Mouse (Mus musculus): Measurements from ENCODE around the gene Mrpl17. TPM values are rescaled to one million over a fixed set of nuclear protein-coding genes. Genes with fewer than 3 reads are reported as not detected.

Mrpl17 gene
- polyA plus RNA-seq, 1 experiment: 157 TPM

DNA sequence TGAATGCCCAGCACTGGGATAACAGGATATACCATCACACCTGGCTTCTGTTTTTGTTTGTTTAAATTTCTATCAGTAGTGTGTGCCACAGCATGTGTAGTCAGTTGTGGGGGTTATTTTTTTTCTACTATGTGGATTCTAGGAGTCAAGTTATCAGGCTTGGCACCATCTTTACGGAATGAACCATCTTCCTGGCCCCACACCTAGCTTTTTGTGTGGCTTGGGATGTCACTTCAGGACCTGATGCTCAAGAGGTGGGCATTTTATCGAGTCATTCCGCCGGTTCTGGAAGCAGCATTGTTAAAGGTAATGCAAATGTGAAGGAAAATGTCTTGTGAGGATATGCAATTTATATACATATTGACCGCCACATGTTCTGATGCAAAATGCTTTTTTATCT is 4.8 kb downstream of the Mrpl17 start:
- DNase-seq: no peak

DNA sequence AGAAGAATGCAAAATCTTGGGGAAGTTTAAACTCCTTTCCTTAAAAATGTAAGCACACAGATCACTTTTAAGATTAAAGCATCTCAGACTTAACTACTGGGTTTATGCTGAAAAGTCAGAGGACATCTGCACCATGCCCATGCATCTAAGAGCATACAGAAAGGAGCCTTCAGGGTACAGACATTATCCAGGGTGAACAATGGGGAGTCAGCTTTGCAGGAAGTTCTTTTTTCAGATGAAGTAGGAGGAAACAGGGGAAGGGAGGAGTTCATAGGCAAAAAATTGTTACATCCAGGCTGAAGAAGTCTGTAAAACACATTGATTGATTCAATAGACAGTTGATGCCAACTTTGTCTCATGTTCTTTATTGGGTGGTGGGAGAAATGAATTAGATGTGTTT is 7.5 kb downstream of the Mrpl17 start:
- no peak for DNase-seq
- Histone ChIP-seq H3K4me3 (ENCODE audit: control insufficient read depth, insufficient read depth, low read length) (no peak overlapping the region), H3K27me3 (ENCODE audit: control insufficient read depth, insufficient read depth, low read length) (no peaks in the 10 kb centered on the region), H3K4me1 (replicated peaks; ENCODE audit: control insufficient read depth, insufficient read depth, low read length) (no peaks in the 10 kb centered on the region), H3K27ac (ENCODE audit: control insufficient read depth, insufficient read depth, low read length) (no peak overlapping the region), H3K36me3 (ENCODE audit: control insufficient read depth, insufficient read depth, low read length) (no peaks in the 10 kb centered on the region)
- TF ChIP-seq CTCF (IDR thresholded peaks at IDR 0.05; ENCODE audit: borderline replicate concordance, control insufficient read depth, extremely low read depth, insufficient read depth, low read length, poor library complexity) (no peak), POLR2A (IDR thresholded peaks at IDR 0.05; ENCODE audit: control insufficient read depth, extremely low read depth, insufficient read depth, low read length, poor library complexity) (no peak)

More for the DNA sequence above, 4.8 kb downstream of the Mrpl17 start:
- H3K27me3 ChIP-seq (ENCODE audit: control insufficient read depth, insufficient read depth, low read length): no peaks in the 10 kb centered on the region
- no peak for TF ChIP-seq CTCF (IDR thresholded peaks at IDR 0.05; ENCODE audit: borderline replicate concordance, control insufficient read depth, extremely low read depth, insufficient read depth, low read length, poor library complexity)
- TF ChIP-seq POLR2A (IDR thresholded peaks at IDR 0.05; ENCODE audit: control insufficient read depth, extremely low read depth, insufficient read depth, low read length, poor library complexity): no peak
- H3K4me3 ChIP-seq (ENCODE audit: control insufficient read depth, insufficient read depth, low read length): no peak overlapping the region
- peaks cover 7% of the 10 kb centered on the region for H3K4me1 ChIP-seq (replicated peaks; ENCODE audit: control insufficient read depth, insufficient read depth, low read length)
- WGBS: 91% methylated on average over 5 of the region's 5 CpGs
- no peak overlapping the region for H3K27ac ChIP-seq (ENCODE audit: control insufficient read depth, insufficient read depth, low read length)
- H3K36me3 ChIP-seq (ENCODE audit: control insufficient read depth, insufficient read depth, low read length): 0 out of 2 replicates have a peak, but pooled peaks cover 5% of the 10 kb centered on the region

DNA sequence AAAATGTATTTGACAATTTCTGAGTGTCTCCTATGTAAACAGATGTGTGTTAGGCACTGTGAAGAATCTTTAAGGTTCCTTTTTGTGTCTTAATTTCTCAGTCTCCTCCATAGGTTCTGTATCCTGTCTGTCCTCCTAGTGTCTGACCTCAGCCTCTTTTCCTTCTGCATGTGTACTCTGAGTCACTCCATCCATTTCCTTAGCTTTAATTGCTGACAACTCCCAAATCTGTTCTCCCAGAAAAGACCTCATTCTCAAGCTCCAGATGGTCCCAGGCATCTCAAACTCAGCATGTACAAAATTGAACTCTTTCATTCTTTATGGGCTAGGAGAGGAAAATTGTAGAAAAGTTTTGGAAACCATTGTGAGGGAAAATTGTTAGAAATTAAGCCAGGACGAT is 8.1 kb downstream of the Mrpl17 start:
- Histone ChIP-seq H3K36me3 (ENCODE audit: control insufficient read depth, insufficient read depth, low read length) (no peaks in the 10 kb centered on the region), H3K27ac (ENCODE audit: control insufficient read depth, insufficient read depth, low read length) (no peak overlapping the region), H3K4me1 (replicated peaks; ENCODE audit: control insufficient read depth, insufficient read depth, low read length) (no peaks in the 10 kb centered on the region), H3K27me3 (ENCODE audit: control insufficient read depth, insufficient read depth, low read length) (no peaks in the 10 kb centered on the region), H3K4me3 (ENCODE audit: control insufficient read depth, insufficient read depth, low read length) (no peak overlapping the region)
- WGBS: 65% methylated on average over 1 of the region's 1 CpGs
- TF ChIP-seq POLR2A (IDR thresholded peaks at IDR 0.05; ENCODE audit: control insufficient read depth, extremely low read depth, insufficient read depth, low read length, poor library complexity): no peak
- DNase-seq: no peak

DNA sequence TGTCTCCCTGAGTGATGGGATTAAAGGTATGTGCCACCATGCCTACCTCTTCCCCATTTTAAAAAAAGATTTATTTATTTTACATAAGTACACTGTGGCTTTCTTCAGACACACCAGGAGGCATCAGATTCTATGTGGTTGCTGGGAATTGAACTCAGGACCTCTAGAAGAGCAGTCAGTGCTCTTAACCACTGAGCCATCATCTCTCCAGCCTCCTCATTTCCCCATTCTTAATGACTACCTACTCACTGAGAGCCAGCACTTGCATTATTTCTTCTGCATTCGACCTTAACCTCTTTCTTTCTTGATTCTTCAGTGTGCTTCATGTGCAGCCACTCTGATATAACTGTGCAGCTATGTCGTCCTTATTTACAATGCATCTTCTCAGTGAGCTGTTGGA is 8.6 kb downstream of the Mrpl17 start:
- Histone ChIP-seq H3K4me3 (ENCODE audit: control insufficient read depth, insufficient read depth, low read length) (no peak overlapping the region), H3K27me3 (ENCODE audit: control insufficient read depth, insufficient read depth, low read length) (no peaks in the 10 kb centered on the region), H3K4me1 (replicated peaks; ENCODE audit: control insufficient read depth, insufficient read depth, low read length) (no peaks in the 10 kb centered on the region), H3K27ac (ENCODE audit: control insufficient read depth, insufficient read depth, low read length) (no peak overlapping the region), H3K36me3 (ENCODE audit: control insufficient read depth, insufficient read depth, low read length) (no peaks in the 10 kb centered on the region)
- no peak for DNase-seq
- TF ChIP-seq CTCF (IDR thresholded peaks at IDR 0.05; ENCODE audit: borderline replicate concordance, control insufficient read depth, extremely low read depth, insufficient read depth, low read length, poor library complexity) (no peak), POLR2A (IDR thresholded peaks at IDR 0.05; ENCODE audit: control insufficient read depth, extremely low read depth, insufficient read depth, low read length, poor library complexity) (no peak)
- 57% methylated on average over 2 of the region's 2 CpGs for WGBS

DNA sequence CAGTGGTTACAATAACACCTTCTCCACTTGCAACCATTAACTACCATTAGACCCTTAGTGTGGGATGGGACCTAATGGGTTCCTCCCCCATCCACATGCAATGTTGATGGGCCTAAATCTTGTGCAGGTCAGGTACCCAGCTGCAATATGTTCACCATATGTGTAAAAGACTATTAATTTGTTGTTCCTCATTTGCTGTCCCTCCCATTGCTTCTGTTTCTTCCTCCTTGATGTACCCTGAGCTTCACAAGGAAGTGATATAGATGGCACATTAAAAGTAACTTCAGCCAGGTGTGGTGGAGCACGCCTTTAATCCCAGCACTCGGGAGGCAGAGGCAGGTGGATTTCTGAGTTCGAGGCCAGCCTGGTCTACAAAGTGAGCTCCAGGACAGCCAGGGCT is 13.9 kb downstream of the Mrpl17 start:
- H3K27ac ChIP-seq (ENCODE audit: control insufficient read depth, insufficient read depth, low read length): no peak overlapping the region
- no peak for TF ChIP-seq CTCF (IDR thresholded peaks at IDR 0.05; ENCODE audit: borderline replicate concordance, control insufficient read depth, extremely low read depth, insufficient read depth, low read length, poor library complexity)
- no peak for TF ChIP-seq POLR2A (IDR thresholded peaks at IDR 0.05; ENCODE audit: control insufficient read depth, extremely low read depth, insufficient read depth, low read length, poor library complexity)
- H3K4me3 ChIP-seq (ENCODE audit: control insufficient read depth, insufficient read depth, low read length): no peak overlapping the region
- H3K36me3 ChIP-seq (ENCODE audit: control insufficient read depth, insufficient read depth, low read length): no peaks in the 10 kb centered on the region
- 76% methylated on average over 3 of the region's 3 CpGs for WGBS
- no peaks in the 10 kb centered on the region for H3K4me1 ChIP-seq (replicated peaks; ENCODE audit: control insufficient read depth, insufficient read depth, low read length)
- no peaks in the 10 kb centered on the region for H3K27me3 ChIP-seq (ENCODE audit: control insufficient read depth, insufficient read depth, low read length)
- DNase-seq: no peak

DNA sequence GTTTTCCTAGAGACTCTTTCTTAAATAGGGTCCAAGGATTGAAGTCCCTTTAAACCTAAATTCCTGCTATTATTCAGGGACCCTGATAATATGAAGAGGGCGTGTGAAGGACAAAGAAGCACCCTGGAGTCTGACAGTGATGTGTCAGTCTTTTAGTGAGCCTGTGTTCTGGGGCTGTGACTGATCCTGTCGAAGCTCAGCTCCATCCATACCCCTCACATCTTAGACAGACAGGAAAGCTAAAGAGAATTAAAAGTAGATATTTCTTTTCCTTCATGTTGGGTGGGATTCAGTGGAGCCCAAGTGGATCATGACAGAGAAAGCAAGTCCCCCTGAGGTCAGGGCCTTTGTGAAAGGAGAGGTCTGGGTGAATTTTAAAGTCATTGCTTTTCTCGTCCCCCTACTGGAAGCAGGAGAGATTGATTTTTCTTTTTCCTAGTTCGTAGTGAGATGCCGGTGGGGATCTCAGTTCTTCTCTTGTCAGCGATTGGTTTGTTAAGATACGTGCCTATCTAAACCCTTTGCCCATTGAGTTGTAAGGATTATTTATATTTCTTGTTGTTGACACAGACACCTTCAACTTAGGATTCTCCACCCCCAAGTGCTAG is 15.0 kb downstream of the Mrpl17 start:
- H3K27ac ChIP-seq (ENCODE audit: control insufficient read depth, insufficient read depth, low read length): no peak overlapping the region
- no peaks in the 10 kb centered on the region for H3K36me3 ChIP-seq (ENCODE audit: control insufficient read depth, insufficient read depth, low read length)
- 48% methylated on average over 7 of the region's 7 CpGs for WGBS
- no peak overlapping the region for H3K4me3 ChIP-seq (ENCODE audit: control insufficient read depth, insufficient read depth, low read length)
- DNase-seq: no peak
- TF ChIP-seq CTCF (IDR thresholded peaks at IDR 0.05; ENCODE audit: borderline replicate concordance, control insufficient read depth, extremely low read depth, insufficient read depth, low read length, poor library complexity) (no peak), POLR2A (IDR thresholded peaks at IDR 0.05; ENCODE audit: control insufficient read depth, extremely low read depth, insufficient read depth, low read length, poor library complexity) (no peak)
- no peaks in the 10 kb centered on the region for H3K27me3 ChIP-seq (ENCODE audit: control insufficient read depth, insufficient read depth, low read length)
- no peaks in the 10 kb centered on the region for H3K4me1 ChIP-seq (replicated peaks; ENCODE audit: control insufficient read depth, insufficient read depth, low read length)

DNA sequence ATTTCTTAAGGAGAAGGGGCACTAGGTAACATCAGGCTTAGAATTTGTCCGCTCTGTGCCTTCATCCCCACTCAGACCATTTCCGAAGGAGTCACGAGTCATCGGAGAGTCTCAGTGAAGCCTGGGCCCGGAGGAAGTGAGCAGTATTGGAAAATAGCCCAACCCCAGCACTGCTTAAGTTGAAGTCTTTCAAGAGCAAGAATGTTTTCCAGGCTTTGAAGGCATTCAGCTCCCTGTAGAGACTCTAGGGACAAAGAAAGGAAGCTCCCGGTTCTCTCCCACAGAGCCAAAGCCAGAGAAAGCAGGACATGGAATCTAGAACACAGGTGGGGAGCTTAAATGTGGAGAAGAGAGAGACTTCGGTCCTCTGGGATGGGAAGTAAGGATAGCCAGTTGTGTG is 17.2 kb downstream of the Mrpl17 start:
- no peak for DNase-seq
- WGBS: 95% methylated on average over 7 of the region's 7 CpGs
- no peak overlapping the region for H3K4me3 ChIP-seq (ENCODE audit: control insufficient read depth, insufficient read depth, low read length)
- peaks cover 2% of the 10 kb centered on the region; the same call in 1 of the 2 replicates for H3K27me3 ChIP-seq (ENCODE audit: control insufficient read depth, insufficient read depth, low read length)
- TF ChIP-seq CTCF (IDR thresholded peaks at IDR 0.05; ENCODE audit: borderline replicate concordance, control insufficient read depth, extremely low read depth, insufficient read depth, low read length, poor library complexity) (no peak), POLR2A (IDR thresholded peaks at IDR 0.05; ENCODE audit: control insufficient read depth, extremely low read depth, insufficient read depth, low read length, poor library complexity) (no peak)
- H3K27ac ChIP-seq (ENCODE audit: control insufficient read depth, insufficient read depth, low read length): no peak overlapping the region
- no peaks in the 10 kb centered on the region for H3K36me3 ChIP-seq (ENCODE audit: control insufficient read depth, insufficient read depth, low read length)
- no peaks in the 10 kb centered on the region for H3K4me1 ChIP-seq (replicated peaks; ENCODE audit: control insufficient read depth, insufficient read depth, low read length)
